Mouse (Mus musculus) heart, postnatal 10 days (tissue): Measurements from ENCODE around the gene Zdhhc11. TPM values are rescaled to one million over a fixed set of nuclear protein-coding genes. Genes with fewer than 3 reads are reported as not detected.
"Not testable (repeated sequence)": the region's sequence is repeated elsewhere in the genome, so short reads cannot be mapped to it uniquely, and the experiment has no call there.

ENCODE experiments used
- DNase-seq, 2 experiments: peaks; one replicate each; pipeline ENCODE4 v3.0.0; 2021
- intact Hi-C: fragments of 180-260 bp; cut with DNase I; formaldehyde crosslinking; loops from one replicate; pipeline ENCODE4 v1.15.1; 2025
- total RNA-seq, 2 experiments: library from RNA; stranded (reverse); gene quantifications; 2 replicates each; pipeline ENCODE4 v1.2.3; 2021

The Zdhhc11 gene
- total RNA-seq, 2 experiments from 2014 or later: not detected

DNA sequence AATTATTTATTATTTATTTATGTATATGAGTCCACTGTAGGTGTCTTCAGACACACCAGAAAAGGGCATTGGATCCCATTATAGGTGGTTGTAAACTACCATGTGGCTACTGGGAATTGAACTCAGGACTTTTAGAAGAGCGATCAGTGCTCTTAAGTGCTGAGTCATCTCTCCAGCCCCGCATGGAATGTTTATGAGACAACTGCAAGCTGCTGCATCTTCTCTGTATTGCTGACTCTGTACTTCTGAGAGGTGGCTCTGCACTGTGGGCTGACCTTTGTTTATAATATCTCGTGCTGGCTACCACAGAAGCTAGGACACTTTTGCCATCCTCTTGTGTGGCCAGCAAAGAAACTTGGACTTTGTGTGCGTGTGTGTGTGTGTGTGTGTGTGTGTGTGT is 37.8 kb downstream of the Zdhhc11 start:
- intact Hi-C loops: no loop called here
- DNase-seq: no peak

DNA sequence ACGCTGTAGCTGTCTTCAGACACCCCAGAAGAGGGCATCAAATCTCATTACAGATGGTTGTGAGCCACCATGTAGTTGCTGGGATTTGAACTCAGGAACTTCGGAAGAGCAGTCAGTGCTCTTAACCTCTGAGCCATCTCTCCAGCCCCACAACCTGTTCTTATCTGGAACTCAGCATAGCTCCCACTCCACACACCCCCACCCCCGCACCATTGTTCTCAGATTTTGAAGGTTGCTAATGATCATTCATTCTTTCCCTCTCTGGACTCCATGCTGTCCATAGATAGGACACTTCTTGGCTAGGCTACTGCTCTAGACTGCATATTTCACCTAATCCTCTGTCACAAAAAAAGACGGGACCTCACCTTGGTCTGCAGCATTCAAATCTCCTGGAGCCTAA is 43.2 kb downstream of the Zdhhc11 start:
- intact Hi-C loops, DNase-seq: not testable (repeated sequence)

DNA sequence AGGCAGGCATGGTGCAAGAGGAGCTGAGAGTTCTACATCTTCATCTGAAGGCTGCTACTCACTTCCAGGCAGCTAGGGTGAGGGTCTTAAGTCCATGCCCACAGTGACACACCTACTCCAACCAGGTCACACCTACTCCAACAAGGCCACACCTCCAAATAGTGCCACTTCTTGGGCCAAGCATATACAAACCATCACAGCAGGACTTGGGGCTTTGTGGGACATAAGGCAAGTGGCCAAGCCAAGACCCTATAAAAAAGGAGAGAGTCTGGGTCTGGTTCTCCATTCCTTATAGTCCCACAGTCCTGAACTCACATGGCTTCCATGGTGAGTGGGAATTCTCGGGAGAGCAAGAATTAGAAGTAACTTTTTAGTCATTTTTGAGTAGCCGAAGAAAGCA is 44.6 kb downstream of the Zdhhc11 start:
- intact Hi-C loops, DNase-seq: not testable (repeated sequence)

DNA sequence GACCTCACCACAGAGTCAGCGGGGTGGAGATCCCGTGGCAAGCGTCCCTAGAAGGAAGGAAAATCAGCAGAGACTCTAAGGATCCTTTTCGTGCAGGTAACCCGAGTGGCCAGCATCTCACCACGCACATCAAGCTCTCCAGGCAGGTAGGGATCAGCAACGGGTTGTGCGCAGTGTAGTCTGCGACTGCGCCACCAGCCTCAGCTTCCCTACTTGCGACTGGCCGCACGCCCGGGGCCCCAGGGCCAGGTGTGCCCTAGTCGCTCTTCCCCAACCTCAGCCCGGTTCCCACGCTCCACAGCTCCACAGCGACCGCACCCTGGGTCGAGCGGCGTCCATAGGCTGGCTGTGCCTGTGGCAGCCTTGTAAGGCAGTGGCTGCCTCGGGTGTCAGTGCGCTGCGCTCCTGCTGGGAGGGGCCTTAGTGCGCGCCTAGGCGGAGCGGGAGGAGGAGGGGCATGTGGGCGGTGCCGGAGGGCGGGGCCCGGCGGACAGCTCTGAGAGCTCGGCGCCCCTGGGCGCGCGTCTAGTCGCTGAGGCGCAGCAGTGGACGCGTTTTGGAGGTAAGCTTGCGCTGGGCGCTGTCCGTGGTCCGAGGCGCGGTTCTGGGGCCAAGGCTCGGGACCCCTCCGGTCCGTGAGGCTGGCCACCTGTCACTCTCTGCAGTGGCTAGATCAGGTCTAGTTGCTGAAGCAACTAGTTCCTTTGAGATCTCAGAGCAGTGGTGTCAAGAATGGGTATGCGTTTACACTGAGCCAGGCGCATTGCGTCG is 45.5 kb downstream of the Zdhhc11 start, which contains the start of gene Tppp:
Tppp (plus strand) TSS at position 460 of the 771 bp plus-strand sequence.
- DNase-seq: peak; percentile 94 to 97
- intact Hi-C loops: loop anchor here (1.0 kb wide), 1 partner anchor 17 kb away; no protein-coding TSS in a partner anchor

- intact Hi-C loops: loop anchor here (1.0 to 5.0 kb wide), 2 partner anchors 16 to 38 kb away; no protein-coding TSS in a partner anchor
- DNase-seq: peak; percentile 77 to 82
Observed at GRCm38 (mm10) chr13:74009791-74010614, 46.4 kb downstream of the Zdhhc11 start.

GRCm38 (mm10) chr13:74010678-74011077 is 47.0 kb downstream of the Zdhhc11 start:
- DNase-seq: no peak
- intact Hi-C loops: loop anchor here (5.0 kb wide), 1 partner anchor 38 kb away; no protein-coding TSS in a partner anchor

GRCm38 (mm10) chr13:74015908-74016307 is 52.3 kb downstream of the Zdhhc11 start:
- DNase-seq: no peak
- intact Hi-C loops: no loop called here

- DNase-seq: no peak
- intact Hi-C loops: no loop called here
Observed at GRCm38 (mm10) chr13:74017426-74017825, 53.8 kb downstream of the Zdhhc11 start.

DNA sequence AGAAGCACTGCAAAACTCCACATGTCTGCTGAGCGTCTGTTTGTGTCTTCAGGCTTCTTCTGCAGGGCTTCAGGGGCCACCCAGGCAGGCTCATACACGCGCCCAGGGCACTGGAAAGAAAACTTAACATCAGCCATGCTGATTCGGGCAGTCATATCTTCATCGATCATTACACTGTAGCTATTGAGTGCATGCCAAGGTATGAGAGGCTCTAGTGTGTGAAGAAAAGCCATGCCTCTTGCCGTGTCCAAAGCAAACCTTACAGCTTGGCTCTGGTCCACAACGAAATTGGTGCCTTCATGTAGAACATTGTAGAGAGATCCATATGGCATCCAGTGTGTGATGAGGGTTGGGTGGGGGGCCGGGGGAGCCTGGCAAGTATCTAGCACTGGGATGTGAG is 55.4 kb downstream of the Zdhhc11 start:
- intact Hi-C loops, DNase-seq: not testable (repeated sequence)

- peak; percentile 72 to 80 for DNase-seq
- intact Hi-C loops: loop anchor here (1.0 kb wide), 2 partner anchors 16 to 55 kb away; partner anchors contain the start of gene Tppp
Observed at GRCm38 (mm10) chr13:74025151-74026081, 61.8 kb downstream of the Zdhhc11 start.

DNA sequence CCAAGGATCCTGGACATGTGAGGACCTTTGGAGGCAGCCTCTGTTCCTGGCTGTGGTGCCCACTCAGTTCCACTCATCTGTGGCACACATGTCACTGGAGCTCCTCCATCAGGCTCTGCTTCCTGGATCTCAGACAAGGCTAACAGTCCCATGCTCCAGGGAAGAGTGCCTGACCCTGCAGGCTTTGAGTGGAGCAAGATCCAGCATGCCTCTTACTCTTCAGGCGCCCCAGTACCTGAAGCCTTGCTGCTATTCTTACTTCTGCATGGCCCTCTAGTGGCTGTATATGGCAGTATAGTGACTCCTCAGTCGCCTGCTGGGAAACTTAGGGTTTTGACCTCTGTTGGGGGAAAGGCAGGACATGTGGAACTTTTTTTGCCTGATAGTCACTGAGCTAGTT is 62.6 kb downstream of the Zdhhc11 start:
- DNase-seq: peak; percentile 75 to 77
- intact Hi-C loops: loop anchor here (1.0 kb wide), 2 partner anchors 17 to 56 kb away; partner anchors contain the start of gene Tppp

GRCm38 (mm10) chr13:74028116-74028515 is 64.5 kb downstream of the Zdhhc11 start:
- no peak for DNase-seq
- intact Hi-C loops: no loop called here

DNA sequence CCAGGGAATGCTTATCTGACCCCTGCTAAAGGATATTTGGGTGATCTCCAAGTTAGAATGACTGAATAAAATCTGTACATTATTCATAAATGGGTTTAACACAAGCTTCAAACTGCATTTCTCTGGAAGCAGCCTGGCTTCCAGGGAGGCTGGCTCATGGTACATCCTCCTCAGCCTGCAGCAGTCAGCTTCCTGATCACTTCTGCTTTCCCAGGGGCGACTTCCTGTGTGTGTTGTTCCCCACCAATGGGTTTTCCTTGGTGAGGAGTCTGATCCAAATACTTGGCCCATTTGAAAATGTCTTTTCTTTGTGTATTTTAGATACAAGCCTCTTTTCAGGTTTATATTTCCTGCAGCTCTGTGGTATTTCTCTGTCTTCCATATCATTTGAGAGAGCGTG is 65.4 kb downstream of the Zdhhc11 start:
- intact Hi-C loops: no loop called here
- no peak for DNase-seq

- DNase-seq: no peak
Observed at GRCm38 (mm10) chr13:74030691-74031090, 67.0 kb downstream of the Zdhhc11 start.

DNA sequence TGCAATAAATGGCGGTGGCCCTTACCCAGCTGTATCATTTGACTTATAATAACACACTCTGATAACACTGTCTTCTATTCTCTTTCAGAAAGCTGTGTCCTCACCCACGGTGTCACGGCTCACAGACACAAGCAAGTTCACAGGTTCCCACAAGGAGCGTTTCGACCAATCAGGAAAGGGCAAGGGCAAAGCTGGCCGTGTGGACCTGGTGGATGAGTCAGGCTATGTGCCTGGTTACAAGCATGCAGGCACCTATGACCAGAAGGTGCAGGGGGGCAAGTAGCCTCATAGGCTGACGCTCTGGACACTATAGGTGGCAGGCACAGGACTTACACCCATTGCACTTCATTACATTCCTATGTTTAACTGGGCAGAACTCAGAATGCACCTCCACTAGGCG is 67.5 kb downstream of the Zdhhc11 start:
- intact Hi-C loops: no loop called here
- DNase-seq: no peak

More at GRCm38 (mm10) chr13:74030691-74031090, 67.0 kb downstream of the Zdhhc11 start:
- intact Hi-C loops: no loop called here

DNA sequence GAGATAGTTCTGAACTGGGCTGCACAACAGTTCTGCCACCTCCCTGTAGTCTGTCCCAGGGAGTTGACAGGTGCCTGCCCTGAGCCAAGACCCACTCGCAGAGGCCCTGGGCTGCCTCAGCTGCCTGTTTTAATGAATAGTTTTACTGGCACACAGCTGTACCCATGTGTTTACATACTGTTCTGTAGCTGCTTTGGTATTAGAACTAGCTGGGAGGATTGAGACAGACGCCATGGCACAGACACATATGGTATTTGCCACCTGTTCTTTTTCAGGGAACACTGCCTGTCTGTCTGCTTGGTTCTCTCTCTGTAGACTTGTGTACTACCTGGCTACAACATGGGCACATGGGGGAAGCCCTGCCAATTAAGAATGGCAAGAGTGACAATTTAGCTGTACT is 71.1 kb downstream of the Zdhhc11 start:
- no peak for DNase-seq
- intact Hi-C loops: no loop called here

GRCm38 (mm10) chr13:74035776-74036175 is 72.1 kb downstream of the Zdhhc11 start:
- intact Hi-C loops: no loop called here
- no peak for DNase-seq

- intact Hi-C loops: no loop called here
- no peak for DNase-seq
Observed at GRCm38 (mm10) chr13:74039926-74040325, 76.3 kb downstream of the Zdhhc11 start.
